In genomic region chr1:151708966-151709733, GRCm38 (mm10) we compare ENCODE assay signal across 9 mouse cellular contexts. TPM values are rescaled to one million over a fixed set of nuclear protein-coding genes. Genes with fewer than 3 reads are reported as not detected.
DNase-seq lines count a peak whose midpoint lies in the region; ATAC-seq and TF ChIP-seq lines count a peak whose summit lies in the region.
"Had no signal": no experiment of that assay in that cellular context is flagged by ENCODE, and none has a peak within 500 bp of the region (broad histone marks: within the 10 kb centered on the region; RNA-seq: fewer than 3 reads in every experiment).

No protein-coding gene starts in this region.

- H3K4me2 ChIP-seq in heart, embryonic 15.5 days, result 0 out of 2 replicates have a peak overlapping the region, but pooled peaks have one; percentile 3
- no peak overlapping the region for H3K4me2 ChIP-seq in limb, embryonic 14.5 days (replicated peaks; ENCODE audit: low read depth, low read length, severe bottlenecking)

- no peak overlapping the region for H3K27ac ChIP-seq in liver, adult 2 months (replicated peaks; ENCODE audit: insufficient read depth, low read depth, low read length)
- no peak overlapping the region for H3K27ac ChIP-seq in heart, embryonic 15.5 days
- no peak overlapping the region for H3K27ac ChIP-seq in limb, embryonic 14.5 days (replicated peaks; ENCODE audit: low read depth, low read length)

- DNase-seq in cerebellum, postnatal 10 days, result peak; percentile 80 to 87
- no peak for DNase-seq in cerebellum, adult 11 months
- peak; percentile 74 for DNase-seq in liver, adult 2 months (ENCODE audit: extremely low read depth, low read depth, low spot score)
- no peak for DNase-seq in liver
- DNase-seq in limb, embryonic 14.5 days (ENCODE audit: low spot score), result peak; percentile 43
- DNase-seq in thymus, postnatal 4 days, result no peak
- no peak for DNase-seq in right cerebral cortex, postnatal 10 days (ENCODE audit: low spot score in 2 of 2)
- DNase-seq: layer of hippocampus, adult 9-11 months had no signal

- no peak for TF ChIP-seq POLR2A in liver, adult 2 months (IDR thresholded peaks at IDR 0.05; ENCODE audit: extremely low read depth, insufficient read depth, low read length)
- no peak for TF ChIP-seq POLR2A in limb, embryonic 14.5 days (IDR thresholded peaks at IDR 0.05; ENCODE audit: borderline replicate concordance, extremely low read depth, insufficient read depth, insufficient read length)

- H3K4me3 ChIP-seq in liver, adult 2 months (ENCODE audit: insufficient read depth, low read depth, low read length), result no peak overlapping the region
- no peak overlapping the region for H3K4me3 ChIP-seq in heart, embryonic 15.5 days
- no peak overlapping the region for H3K4me3 ChIP-seq in limb, embryonic 14.5 days (replicated peaks; ENCODE audit: low read length)

- no peaks in the 10 kb centered on the region for H3K36me3 ChIP-seq in liver, adult 2 months (ENCODE audit: control insufficient read depth, insufficient read depth, low read length)
- no peaks in the 10 kb centered on the region for H3K36me3 ChIP-seq in heart, embryonic 15.5 days
- no peaks in the 10 kb centered on the region for H3K36me3 ChIP-seq in limb, embryonic 14.5 days (ENCODE audit: control insufficient read depth, insufficient read depth, low read length)

- 13% methylated on average over 13 of the region's 13 CpGs for WGBS in liver, adult 2 months
- WGBS in heart, embryonic 15.5 days, result 35% methylated on average over 13 of the region's 13 CpGs
- 38% methylated on average over 13 of the region's 13 CpGs for WGBS in limb, embryonic 14.5 days

- no peak overlapping the region for H3K9ac ChIP-seq in liver, adult 2 months (ENCODE audit: low read depth, low read length)
- no peak overlapping the region for H3K9ac ChIP-seq in heart, embryonic 15.5 days
- H3K9ac ChIP-seq in limb, embryonic 14.5 days (ENCODE audit: low read depth, low read length, severe bottlenecking), result no peak overlapping the region

- ATAC-seq in heart, embryonic 15.5 days (replicated peaks; ENCODE audit: insufficient number of reproducible peaks, insufficient read depth, low FRiP score, low read depth), result no peak
- ATAC-seq in limb, embryonic 14.5 days (ENCODE audit: low FRiP score, low read depth), result peak; percentile 31; the same call in 1 of the 2 replicates

- H3K79me2 ChIP-seq in liver, adult 2 months (ENCODE audit: control insufficient read depth, insufficient read depth, low read length), result no peaks in the 10 kb centered on the region

- H3K4me1 ChIP-seq in liver, adult 2 months (ENCODE audit: control insufficient read depth, insufficient read depth, low read length), result peaks cover 9% of the 10 kb centered on the region
- peaks cover 19% of the 10 kb centered on the region for H3K4me1 ChIP-seq in heart, embryonic 15.5 days (replicated peaks)
- peaks cover 5% of the 10 kb centered on the region; the same call in 1 of the 2 replicates for H3K4me1 ChIP-seq in limb, embryonic 14.5 days (ENCODE audit: control insufficient read depth, insufficient read depth, low read length)

- H3K9me3 ChIP-seq in heart, embryonic 15.5 days (replicated peaks), result no peaks in the 10 kb centered on the region
- H3K9me3 ChIP-seq in limb, embryonic 14.5 days (ENCODE audit: control insufficient read depth, low read length), result no peaks in the 10 kb centered on the region

- no peaks in the 10 kb centered on the region for H3K27me3 ChIP-seq in liver, adult 2 months (ENCODE audit: control insufficient read depth, insufficient read depth, low read length)
- no peaks in the 10 kb centered on the region for H3K27me3 ChIP-seq in heart, embryonic 15.5 days
- no peaks in the 10 kb centered on the region for H3K27me3 ChIP-seq in limb, embryonic 14.5 days (ENCODE audit: control insufficient read depth, insufficient read depth, low read length)

- TF ChIP-seq CTCF in liver, adult 2 months (IDR thresholded peaks at IDR 0.05; ENCODE audit: low read depth, low read length), result no peak

RNA-seq across cellular contexts. Expression of gene Edem3, which starts 46.0 kb away (rescaled TPM):
- 16.2 and 18.5 TPM in 2 replicates for total RNA-seq in liver, adult 2 months (2014; rRNA removed)
- 4.1 and 4.5 TPM in 2 replicates for polyA plus RNA-seq in liver, adult 2 months (2012; rRNA removed)
- polyA plus RNA-seq in heart, embryonic 15.5 days (2015; fragmentation: Nextera tagmentation; extraction: Ambion mirVana), result 10.6 and 11.5 TPM in 2 replicates
- polyA plus RNA-seq in limb, embryonic 14.5 days (2012; rRNA removed), result 17.4 and 18.6 TPM in 2 replicates
- 27.0 and 28.1 TPM in 2 replicates for polyA plus RNA-seq in limb, embryonic 14.5 days (2014; fragmentation: Nextera tagmentation; extraction: Ambion mirVana)

Comparison
In these comparisons a context has a peak if more than half of its experiments do, and no peak if none do; other contexts are left out.
1. DNase-seq: peak in cerebellum, postnatal 10 days (2 of 2), liver, adult 2 months (single experiment) and limb, embryonic 14.5 days (single experiment); none in cerebellum, adult 11 months (single experiment), liver (single experiment), thymus, postnatal 4 days (single experiment) and right cerebral cortex, postnatal 10 days (0 of 2).